Mouse (Mus musculus) forebrain, embryonic 14.5 days (tissue): ENCODE results near the gene Dph2. TPM values are rescaled to one million over a fixed set of nuclear protein-coding genes. Genes with fewer than 3 reads are reported as not detected.

ENCODE experiments used
- ATAC-seq: fragments of 200-750 bp; cut with Nextera tagmentation; 2 replicates; pipeline ENCODE4 v1.8.0; 2017; ENCODE audit warnings: mild to moderate bottlenecking, moderate library complexity
- DNase-seq: peaks from one replicate; pipeline ENCODE4 v3.0.0-alpha.2; 2015; ENCODE audit warnings: low spot score
- H3K27ac ChIP-seq: fragments of 300-500 bp; sonication (generic); 2 replicates; pipeline ENCODE4 v1.5.1; 2014; ENCODE audit warnings: low read depth, mild to moderate bottlenecking, control low read depth, low read length, moderate library complexity
- H3K27me3 ChIP-seq: fragments of 300-500 bp; sonication (generic); replicated peaks from 2 replicates; pipeline ENCODE4 v1.6.1; 2014; ENCODE audit warnings: low read length, control low read depth, mixed read lengths; ENCODE audit not compliant: control insufficient read depth, insufficient read depth
- H3K36me3 ChIP-seq: fragments of 300-500 bp; sonication (generic); 2 replicates; pipeline ENCODE4 v1.6.1; 2014; ENCODE audit warnings: low read length, control low read depth; ENCODE audit not compliant: control insufficient read depth, insufficient read depth
- H3K4me1 ChIP-seq: fragments of 300-500 bp; sonication (generic); 2 replicates; pipeline ENCODE4 v1.6.1; 2014; ENCODE audit warnings: antibody characterized with exemption, low read length, control low read depth; ENCODE audit not compliant: control insufficient read depth, insufficient read depth
- H3K4me2 ChIP-seq: fragments of 300-500 bp; sonication (generic); 2 replicates; pipeline ENCODE4 v1.6.1; 2014; ENCODE audit warnings: mild to moderate bottlenecking, control low read depth, low read length
- H3K4me3 ChIP-seq: fragments of 300-500 bp; sonication (generic); 2 replicates; pipeline ENCODE4 v1.5.1; 2014; ENCODE audit warnings: low read depth, low read length, control low read depth
- H3K9ac ChIP-seq: fragments of 300-500 bp; sonication (generic); 2 replicates; pipeline ENCODE4 v1.6.1; 2014; ENCODE audit warnings: mild to moderate bottlenecking, low read length, control low read depth, moderate library complexity
- H3K9me3 ChIP-seq: fragments of 300-500 bp; sonication (generic); replicated peaks from 2 replicates; pipeline ENCODE4 v1.6.1; 2016; ENCODE audit warnings: low read length, control low read depth, mixed read lengths; ENCODE audit not compliant: control insufficient read depth
- WGBS: fragments of 180-500 bp; shearing (Covaris S2); extraction: QIAGEN DNeasy Blood & Tissue Kit; methylation state at CpG from one replicate; pipeline ENCODE4 v1.1.7; 2014; 5-methylcytosine and 5-hydroxymethylcytosine counted together
- polyA plus RNA-seq: library from polyadenylated mRNA; unstranded; fragments of >200 nt; fragmentation: Nextera tagmentation; extraction: Ambion mirVana; gene quantifications from 2 replicates; pipeline ENCODE4 v1.2.1, GENCODE M21; 2014

Dph2 gene
- polyA plus RNA-seq, 1 experiment from 2014 or later: 26.8 TPM

DNA sequence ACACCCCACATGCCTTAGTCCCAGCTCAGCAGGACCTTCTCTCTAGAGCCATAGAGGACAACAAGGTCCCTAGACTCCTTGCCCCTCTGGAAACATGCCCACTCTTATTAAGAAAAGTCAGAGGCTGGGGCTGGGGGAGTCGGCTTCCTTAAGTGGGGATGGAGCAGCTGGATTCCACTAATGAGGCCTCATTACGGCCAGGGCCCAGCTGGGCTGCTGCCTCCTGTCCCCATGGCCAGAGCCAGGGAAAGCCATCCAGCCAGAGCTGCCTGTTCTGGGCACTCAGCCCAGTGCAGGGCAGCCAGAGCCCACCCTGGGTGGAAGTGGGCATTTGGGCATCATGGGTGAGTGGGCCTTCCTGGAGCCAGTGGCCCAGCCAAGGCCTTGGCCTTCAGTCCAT is 44.8 kb downstream of the Dph2 start:
- no peak overlapping the region for H3K4me3 ChIP-seq
- H3K9ac ChIP-seq: no peak overlapping the region
- no peaks in the 10 kb centered on the region for H3K27me3 ChIP-seq
- peaks cover 10% of the 10 kb centered on the region; the same call in 1 of the 2 replicates for H3K4me1 ChIP-seq
- H3K36me3 ChIP-seq: no peaks in the 10 kb centered on the region
- DNase-seq (peak; percentile 23), ATAC-seq (no peak)
- no peak overlapping the region for H3K27ac ChIP-seq
- no peak overlapping the region for H3K4me2 ChIP-seq
- no peaks in the 10 kb centered on the region for H3K9me3 ChIP-seq
- WGBS: 21% methylated on average over 2 of the region's 2 CpGs

- H3K27me3 ChIP-seq: no peaks in the 10 kb centered on the region
- ATAC-seq (no peak), DNase-seq (no peak)
- H3K4me1 ChIP-seq: peaks cover 10% of the 10 kb centered on the region; the same call in 1 of the 2 replicates
- H3K4me3 ChIP-seq: no peak overlapping the region
- WGBS: 96% methylated on average over 4 of the region's 4 CpGs
- H3K27ac ChIP-seq: no peak overlapping the region
- H3K4me2 ChIP-seq: no peak overlapping the region
- H3K36me3 ChIP-seq: no peaks in the 10 kb centered on the region
- no peaks in the 10 kb centered on the region for H3K9me3 ChIP-seq
- no peak overlapping the region for H3K9ac ChIP-seq
These were observed 45.6 kb downstream of the Dph2 start for GRCm38 (mm10) chr4:117846261-117846660.

DNA sequence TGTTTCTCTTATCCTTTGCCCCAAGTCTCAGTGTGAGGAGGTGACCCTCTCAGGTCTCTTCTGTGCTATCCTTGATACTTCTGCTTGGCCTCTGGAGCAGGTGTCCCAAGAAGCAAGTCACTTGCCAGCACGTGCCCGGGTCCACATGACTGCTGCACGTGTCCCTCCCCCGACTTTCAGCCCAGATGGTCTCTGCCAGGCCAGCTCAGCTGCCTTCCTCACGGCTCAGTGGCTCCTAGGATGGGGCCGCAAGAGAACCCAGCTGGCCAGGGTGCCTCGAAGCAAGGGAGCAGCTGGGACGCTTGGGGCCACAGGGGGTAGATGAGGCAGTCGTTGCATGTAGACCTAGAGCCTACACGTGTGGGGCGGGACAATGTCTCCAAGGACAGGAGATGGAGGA is 46.5 kb downstream of the Dph2 start:
- ATAC-seq: no peak
- H3K4me2 ChIP-seq: no peak overlapping the region
- peaks cover 10% of the 10 kb centered on the region; the same call in 1 of the 2 replicates for H3K4me1 ChIP-seq
- H3K4me3 ChIP-seq: no peak overlapping the region
- H3K36me3 ChIP-seq: no peaks in the 10 kb centered on the region
- H3K27ac ChIP-seq: no peak overlapping the region
- 83% methylated on average over 11 of the region's 11 CpGs for WGBS
- DNase-seq: no peak
- H3K9me3 ChIP-seq: no peaks in the 10 kb centered on the region
- H3K27me3 ChIP-seq: no peaks in the 10 kb centered on the region
- H3K9ac ChIP-seq: no peak overlapping the region

- Histone ChIP-seq H3K27me3 (no peaks in the 10 kb centered on the region), H3K4me3 (no peak overlapping the region), H3K27ac (no peak overlapping the region), H3K4me1 (peaks cover 7% of the 10 kb centered on the region; the same call in 1 of the 2 replicates), H3K9ac (no peak overlapping the region), H3K9me3 (no peaks in the 10 kb centered on the region), H3K36me3 (no peaks in the 10 kb centered on the region), H3K4me2 (no peak overlapping the region)
- ATAC-seq (no peak), DNase-seq (no peak)
- 81% methylated on average over 5 of the region's 5 CpGs for WGBS
These were observed 47.4 kb downstream of the Dph2 start for GRCm38 (mm10) chr4:117844467-117844866.

- no peak overlapping the region for H3K4me2 ChIP-seq
- H3K4me3 ChIP-seq: no peak overlapping the region
- 83% methylated on average over 5 of the region's 5 CpGs for WGBS
- H3K36me3 ChIP-seq: no peaks in the 10 kb centered on the region
- H3K27me3 ChIP-seq: no peaks in the 10 kb centered on the region
- H3K4me1 ChIP-seq: no peaks in the 10 kb centered on the region
- no peak overlapping the region for H3K27ac ChIP-seq
- H3K9ac ChIP-seq: no peak overlapping the region
- H3K9me3 ChIP-seq: no peaks in the 10 kb centered on the region
- DNase-seq (no peak), ATAC-seq (no peak)
These were observed 48.7 kb downstream of the Dph2 start for GRCm38 (mm10) chr4:117843101-117843500.

- no peak for DNase-seq
These were observed 50.3 kb downstream of the Dph2 start for GRCm38 (mm10) chr4:117841566-117841965.

GRCm38 (mm10) chr4:117840821-117841220 is 51.0 kb downstream of the Dph2 start:
- no peaks in the 10 kb centered on the region for H3K36me3 ChIP-seq
- H3K27ac ChIP-seq: no peak overlapping the region
- WGBS: 92% methylated on average over 5 of the region's 5 CpGs
- H3K4me2 ChIP-seq: no peak overlapping the region
- no peak for ATAC-seq
- no peak overlapping the region for H3K9ac ChIP-seq
- no peaks in the 10 kb centered on the region for H3K27me3 ChIP-seq
- no peak for DNase-seq
- H3K9me3 ChIP-seq: no peaks in the 10 kb centered on the region
- no peak overlapping the region for H3K4me3 ChIP-seq
- peaks cover 2% of the 10 kb centered on the region; the same call in 1 of the 2 replicates for H3K4me1 ChIP-seq

More at GRCm38 (mm10) chr4:117841566-117841965, 50.3 kb downstream of the Dph2 start:
- Histone ChIP-seq H3K27ac (no peak overlapping the region), H3K4me3 (no peak overlapping the region), H3K9me3 (no peaks in the 10 kb centered on the region), H3K9ac (no peak overlapping the region), H3K36me3 (no peaks in the 10 kb centered on the region), H3K27me3 (no peaks in the 10 kb centered on the region), H3K4me2 (no peak overlapping the region), H3K4me1 (peaks cover 2% of the 10 kb centered on the region; the same call in 1 of the 2 replicates)
- ATAC-seq: no peak
- WGBS: 91% methylated on average over 3 of the region's 3 CpGs

GRCm38 (mm10) chr4:117839366-117839765 is 52.5 kb downstream of the Dph2 start:
- H3K27ac ChIP-seq: no peak overlapping the region
- DNase-seq (no peak), ATAC-seq (no peak)
- no peak overlapping the region for H3K4me2 ChIP-seq
- no peaks in the 10 kb centered on the region for H3K9me3 ChIP-seq
- no peaks in the 10 kb centered on the region for H3K27me3 ChIP-seq
- H3K4me1 ChIP-seq: peaks cover 2% of the 10 kb centered on the region; the same call in 1 of the 2 replicates
- no peaks in the 10 kb centered on the region for H3K36me3 ChIP-seq
- 78% methylated on average over 6 of the region's 6 CpGs for WGBS
- H3K9ac ChIP-seq: no peak overlapping the region
- H3K4me3 ChIP-seq: no peak overlapping the region
